Mouse (Mus musculus) neural tube, embryonic 15.5 days (tissue): ENCODE data around the gene Arl14. TPM values are rescaled to one million over a fixed set of nuclear protein-coding genes. Genes with fewer than 3 reads are reported as not detected.
"Not testable (repeated sequence)": the region's sequence is repeated elsewhere in the genome, so short reads cannot be mapped to it uniquely, and the experiment has no call there.

Experiments
- ATAC-seq: fragments of 200-750 bp; cut with Nextera tagmentation; 2 replicates; pipeline ENCODE4 v1.8.0; 2017; ENCODE audit warnings: mild to moderate bottlenecking, moderate TSS enrichment, moderate library complexity; ENCODE audit not compliant: low FRiP score
- H3K27ac ChIP-seq: fragments of 300-500 bp; sonication (generic); replicated peaks from 2 replicates; pipeline ENCODE4 v1.5.1; 2015; ENCODE audit warnings: mild to moderate bottlenecking, inconsistent platforms
- H3K27me3 ChIP-seq: fragments of 300-500 bp; sonication (generic); replicated peaks from 2 replicates; pipeline ENCODE4 v1.6.1; 2015; ENCODE audit warnings: inconsistent platforms
- H3K36me3 ChIP-seq: fragments of 300-500 bp; sonication (generic); 2 replicates; pipeline ENCODE4 v1.6.1; 2015; ENCODE audit warnings: inconsistent platforms
- H3K4me1 ChIP-seq: fragments of 300-500 bp; sonication (generic); 2 replicates; pipeline ENCODE4 v1.6.1; 2015; ENCODE audit warnings: inconsistent platforms
- H3K4me2 ChIP-seq: fragments of 300-500 bp; sonication (generic); 2 replicates; pipeline ENCODE4 v1.6.1; 2015; ENCODE audit warnings: inconsistent platforms, mild to moderate bottlenecking, moderate library complexity
- H3K4me3 ChIP-seq: fragments of 300-500 bp; sonication (generic); replicated peaks from 2 replicates; pipeline ENCODE4 v1.5.1; 2015; ENCODE audit warnings: mild to moderate bottlenecking, inconsistent platforms
- H3K9ac ChIP-seq: fragments of 300-500 bp; sonication (generic); replicated peaks from 2 replicates; pipeline ENCODE4 v1.6.1; 2015; ENCODE audit warnings: mild to moderate bottlenecking, inconsistent platforms
- H3K9me3 ChIP-seq: fragments of 300-500 bp; sonication (generic); replicated peaks from 2 replicates; pipeline ENCODE4 v1.6.1; 2016; ENCODE audit warnings: inconsistent platforms
- WGBS: fragments of 180-500 bp; shearing (Covaris S2); methylation state at CpG from one replicate; pipeline ENCODE4 v1.1.7; 2015; ENCODE audit warnings: mixed read lengths; 5-methylcytosine and 5-hydroxymethylcytosine counted together
- polyA plus RNA-seq: library from polyadenylated mRNA; unstranded; fragments of >200 nt; fragmentation: Nextera tagmentation; extraction: Ambion mirVana; gene quantifications from 2 replicates; pipeline ENCODE4 v1.2.1, GENCODE M21; 2015

Gene Arl14
- polyA plus RNA-seq, 1 experiment from 2014 or later: not detected

GRCm38 (mm10) chr3:69239246-69239645 lies 17.0 kb downstream of the Arl14 start:
- ATAC-seq: no peak
- no peaks in the 10 kb centered on the region for H3K9me3 ChIP-seq
- H3K27ac ChIP-seq: no peak overlapping the region
- no peaks in the 10 kb centered on the region for H3K4me1 ChIP-seq
- no peak overlapping the region for H3K4me3 ChIP-seq
- no peak overlapping the region for H3K4me2 ChIP-seq
- WGBS: 84% methylated on average over 5 of the region's 5 CpGs
- H3K36me3 ChIP-seq: no peaks in the 10 kb centered on the region
- no peaks in the 10 kb centered on the region for H3K27me3 ChIP-seq
- no peak overlapping the region for H3K9ac ChIP-seq

- no peaks in the 10 kb centered on the region for H3K36me3 ChIP-seq
- no peak overlapping the region for H3K4me3 ChIP-seq
- 81% methylated on average over 1 of the region's 1 CpGs for WGBS
- H3K9ac ChIP-seq: no peak overlapping the region
- H3K4me2 ChIP-seq: no peak overlapping the region
- H3K27ac ChIP-seq: no peak overlapping the region
- no peak for ATAC-seq
- no peaks in the 10 kb centered on the region for H3K27me3 ChIP-seq
- no peaks in the 10 kb centered on the region for H3K4me1 ChIP-seq
- H3K9me3 ChIP-seq: no peaks in the 10 kb centered on the region
Observed at GRCm38 (mm10) chr3:69241020-69241419, 18.8 kb downstream of the Arl14 start.

GRCm38 (mm10) chr3:69253096-69253866 lies 31.1 kb downstream of the Arl14 start:
- Histone ChIP-seq H3K4me2 (no peak overlapping the region), H3K9me3 (no peaks in the 10 kb centered on the region), H3K4me3 (no peak overlapping the region), H3K36me3 (no peaks in the 10 kb centered on the region), H3K27me3 (no peaks in the 10 kb centered on the region; the same call in 1 of the 2 replicates), H3K4me1 (no peaks in the 10 kb centered on the region), H3K27ac (no peak overlapping the region), H3K9ac (no peak overlapping the region)
- ATAC-seq: no peak
- 92% methylated on average over 17 of the region's 17 CpGs for WGBS

GRCm38 (mm10) chr3:69254676-69255075 lies 32.5 kb downstream of the Arl14 start:
- 60% methylated on average over 7 of the region's 7 CpGs for WGBS
- Histone ChIP-seq H3K27ac (no peak overlapping the region), H3K27me3 (no peaks in the 10 kb centered on the region; the same call in 1 of the 2 replicates), H3K36me3 (no peaks in the 10 kb centered on the region), H3K9ac (no peak overlapping the region), H3K4me3 (no peak overlapping the region), H3K4me2 (no peak overlapping the region), H3K9me3 (no peaks in the 10 kb centered on the region), H3K4me1 (no peaks in the 10 kb centered on the region)
- no peak for ATAC-seq

- peak; percentile 47; the same call in 1 of the 2 replicates for ATAC-seq
- no peak overlapping the region for H3K9ac ChIP-seq
- H3K4me2 ChIP-seq: no peak overlapping the region
- WGBS: 11% methylated on average over 2 of the region's 2 CpGs
- H3K27ac ChIP-seq: no peak overlapping the region
- H3K36me3 ChIP-seq: no peaks in the 10 kb centered on the region
- H3K27me3 ChIP-seq: no peaks in the 10 kb centered on the region; the same call in 1 of the 2 replicates
- no peaks in the 10 kb centered on the region for H3K9me3 ChIP-seq
- H3K4me1 ChIP-seq: no peaks in the 10 kb centered on the region
- no peak overlapping the region for H3K4me3 ChIP-seq
Observed at GRCm38 (mm10) chr3:69257049-69257699, 35.0 kb downstream of the Arl14 start.

GRCm38 (mm10) chr3:69263010-69263643 lies 40.9 kb downstream of the Arl14 start:
- WGBS: 78% methylated on average over 7 of the region's 7 CpGs
- Histone ChIP-seq H3K4me2 (no peak overlapping the region), H3K9me3 (no peaks in the 10 kb centered on the region), H3K9ac (no peak overlapping the region), H3K4me1 (no peaks in the 10 kb centered on the region), H3K4me3 (no peak overlapping the region), H3K36me3 (no peaks in the 10 kb centered on the region), H3K27me3 (no peaks in the 10 kb centered on the region), H3K27ac (no peak overlapping the region)
- ATAC-seq: no peak

- not testable (repeated sequence) for H3K27me3 ChIP-seq, H3K27ac ChIP-seq, ATAC-seq
Observed at GRCm38 (mm10) chr3:69264299-69264698, 42.1 kb downstream of the Arl14 start.

GRCm38 (mm10) chr3:69271812-69272211 lies 49.6 kb downstream of the Arl14 start:
- no peak for ATAC-seq
- WGBS: 76% methylated on average over 7 of the region's 7 CpGs

More at GRCm38 (mm10) chr3:69264299-69264698, 42.1 kb downstream of the Arl14 start:
- H3K9me3 ChIP-seq, H3K4me2 ChIP-seq, H3K4me1 ChIP-seq, H3K36me3 ChIP-seq, H3K4me3 ChIP-seq, H3K9ac ChIP-seq: not testable (repeated sequence)
- 90% methylated on average over 2 of the region's 2 CpGs for WGBS

More at GRCm38 (mm10) chr3:69271812-69272211, 49.6 kb downstream of the Arl14 start:
- Histone ChIP-seq H3K9ac (no peak overlapping the region), H3K27me3 (no peaks in the 10 kb centered on the region), H3K4me1 (peaks cover 11% of the 10 kb centered on the region; the same call in 1 of the 2 replicates), H3K27ac (no peak overlapping the region), H3K36me3 (no peaks in the 10 kb centered on the region), H3K9me3 (no peaks in the 10 kb centered on the region), H3K4me3 (no peak overlapping the region), H3K4me2 (no peak overlapping the region)

Other genes with a start within 250 kb of the Arl14 start
- 7.3 and 11.0 TPM in 2 replicates for gene Ift80, start 217.8 kb upstream of the Arl14 start, polyA plus RNA-seq
- gene Smc4, start 217.7 kb upstream of the Arl14 start, polyA plus RNA-seq: 28.3 and 72.3 TPM in 2 replicates
- 25.3 and 43.6 TPM in 2 replicates for gene Trim59, start 177.7 kb upstream of the Arl14 start, polyA plus RNA-seq
- 31.8 and 32.0 TPM in 2 replicates for gene Kpna4, start 95.3 kb upstream of the Arl14 start, polyA plus RNA-seq
- gene Ppm1l, start 94.4 kb downstream of the Arl14 start, polyA plus RNA-seq: 20.3 and 24.2 TPM in 2 replicates